Mouse (Mus musculus) intestine, embryonic 16.5 days (tissue): ENCODE measurements around the gene Tshz2. TPM values are rescaled to one million over a fixed set of nuclear protein-coding genes. Genes with fewer than 3 reads are reported as not detected.

Experiments
- ATAC-seq: fragments of 200-750 bp; cut with Nextera tagmentation; 2 replicates; pipeline ENCODE4 v1.8.0; 2017; ENCODE audit warnings: moderate TSS enrichment, moderate library complexity
- H3K27ac ChIP-seq: fragments of 300-500 bp; sonication (generic); 2 replicates; pipeline ENCODE4 v1.5.1; 2014; ENCODE audit warnings: mild to moderate bottlenecking, low read length
- H3K27me3 ChIP-seq: fragments of 300-500 bp; sonication (generic); replicated peaks from 2 replicates; pipeline ENCODE4 v1.6.1; 2014; ENCODE audit warnings: low read length, control low read depth, mixed read lengths; ENCODE audit not compliant: control insufficient read depth, insufficient read depth
- H3K36me3 ChIP-seq: fragments of 300-500 bp; sonication (generic); 2 replicates; pipeline ENCODE4 v1.6.1; 2014; ENCODE audit warnings: low read length, control low read depth; ENCODE audit not compliant: control insufficient read depth, insufficient read depth
- H3K4me1 ChIP-seq: fragments of 300-500 bp; sonication (generic); 2 replicates; pipeline ENCODE4 v1.6.1; 2014; ENCODE audit warnings: low read length, control low read depth, mixed read lengths; ENCODE audit not compliant: control insufficient read depth, insufficient read depth
- H3K4me2 ChIP-seq: fragments of 300-500 bp; sonication (generic); 2 replicates; pipeline ENCODE4 v1.6.1; 2014; ENCODE audit warnings: low read depth, low read length, control low read depth
- H3K4me3 ChIP-seq: fragments of 300-500 bp; sonication (generic); 2 replicates; pipeline ENCODE4 v1.5.1; 2014; ENCODE audit warnings: mild to moderate bottlenecking, low read length
- H3K9ac ChIP-seq: fragments of 300-500 bp; sonication (generic); 2 replicates; pipeline ENCODE4 v1.6.1; 2014; ENCODE audit warnings: low read depth, low read length
- H3K9me3 ChIP-seq: fragments of 300-500 bp; sonication (generic); 2 replicates; pipeline ENCODE4 v1.6.1; 2016; ENCODE audit warnings: low read length, control low read depth; ENCODE audit not compliant: control insufficient read depth
- WGBS: fragments of 180-500 bp; shearing (Covaris S2); extraction: QIAGEN DNeasy Blood & Tissue Kit; methylation state at CpG from one replicate; pipeline ENCODE4 v1.1.7; 2014; 5-methylcytosine and 5-hydroxymethylcytosine counted together
- polyA plus RNA-seq: library from polyadenylated mRNA; unstranded; fragments of >200 nt; fragmentation: Nextera tagmentation; extraction: Ambion mirVana; gene quantifications from 2 replicates; pipeline ENCODE4 v1.2.1, GENCODE M21; 2015

Gene Tshz2
- polyA plus RNA-seq, 1 experiment from 2014 or later, result 14.0 TPM

GRCm38 (mm10) chr2:169758120-169758519, 125.3 kb downstream of the Tshz2 start:
- Histone ChIP-seq H3K27me3 (no peaks in the 10 kb centered on the region), H3K9ac (no peak overlapping the region), H3K4me3 (no peak overlapping the region), H3K4me2 (no peak overlapping the region), H3K36me3 (no peaks in the 10 kb centered on the region), H3K27ac (peak overlapping the region; percentile 53), H3K4me1 (peaks cover 23% of the 10 kb centered on the region), H3K9me3 (no peaks in the 10 kb centered on the region)
- WGBS, result 45% methylated on average over 6 of the region's 6 CpGs
- ATAC-seq, result peak; percentile 36

GRCm38 (mm10) chr2:169760117-169760516, 127.3 kb downstream of the Tshz2 start:
- WGBS, result 90% methylated on average over 1 of the region's 1 CpGs
- Histone ChIP-seq H3K9ac (no peak overlapping the region), H3K9me3 (no peaks in the 10 kb centered on the region), H3K27me3 (no peaks in the 10 kb centered on the region), H3K4me1 (peaks cover 23% of the 10 kb centered on the region), H3K4me2 (no peak overlapping the region), H3K4me3 (no peak overlapping the region), H3K27ac (no peak overlapping the region), H3K36me3 (no peaks in the 10 kb centered on the region)
- ATAC-seq, result no peak

GRCm38 (mm10) chr2:169761726-169762125, 128.9 kb downstream of the Tshz2 start:
- H3K36me3 ChIP-seq, result no peaks in the 10 kb centered on the region
- no peak for ATAC-seq
- no peak overlapping the region for H3K4me3 ChIP-seq
- peaks cover 19% of the 10 kb centered on the region for H3K4me1 ChIP-seq
- H3K9ac ChIP-seq, result no peak overlapping the region
- H3K9me3 ChIP-seq, result no peaks in the 10 kb centered on the region
- no peak overlapping the region for H3K4me2 ChIP-seq
- no peaks in the 10 kb centered on the region for H3K27me3 ChIP-seq
- WGBS, result 42% methylated on average over 3 of the region's 3 CpGs
- no peak overlapping the region for H3K27ac ChIP-seq

GRCm38 (mm10) chr2:169762301-169762700, 129.5 kb downstream of the Tshz2 start:
- WGBS, result 81% methylated on average over 8 of the region's 8 CpGs
- no peak overlapping the region for H3K9ac ChIP-seq
- no peak overlapping the region for H3K4me3 ChIP-seq
- no peak for ATAC-seq
- no peaks in the 10 kb centered on the region for H3K9me3 ChIP-seq
- no peaks in the 10 kb centered on the region for H3K27me3 ChIP-seq
- H3K36me3 ChIP-seq, result no peaks in the 10 kb centered on the region
- peaks cover 16% of the 10 kb centered on the region for H3K4me1 ChIP-seq
- H3K27ac ChIP-seq, result no peak overlapping the region
- no peak overlapping the region for H3K4me2 ChIP-seq

GRCm38 (mm10) chr2:169763716-169764115, 130.9 kb downstream of the Tshz2 start:
- Histone ChIP-seq H3K9me3 (no peaks in the 10 kb centered on the region), H3K4me3 (no peak overlapping the region), H3K9ac (no peak overlapping the region), H3K4me2 (no peak overlapping the region), H3K27ac (no peak overlapping the region), H3K36me3 (no peaks in the 10 kb centered on the region), H3K27me3 (no peaks in the 10 kb centered on the region), H3K4me1 (peaks cover 5% of the 10 kb centered on the region; the same call in 1 of the 2 replicates)
- ATAC-seq, result no peak
- WGBS, result 74% methylated on average over 8 of the region's 8 CpGs

GRCm38 (mm10) chr2:169766247-169766646, 133.4 kb downstream of the Tshz2 start:
- no peaks in the 10 kb centered on the region for H3K9me3 ChIP-seq
- ATAC-seq, result peak; percentile 75

GRCm38 (mm10) chr2:169767281-169767680, 134.5 kb downstream of the Tshz2 start:
- Histone ChIP-seq H3K27me3 (no peaks in the 10 kb centered on the region), H3K4me3 (no peak overlapping the region), H3K9me3 (no peaks in the 10 kb centered on the region), H3K4me1 (0 out of 2 replicates have a peak, but pooled peaks cover 3% of the 10 kb centered on the region), H3K9ac (no peak overlapping the region), H3K27ac (no peak overlapping the region), H3K36me3 (no peaks in the 10 kb centered on the region), H3K4me2 (no peak overlapping the region)
- 69% methylated on average over 3 of the region's 3 CpGs for WGBS
- ATAC-seq, result peak; percentile 61

More at GRCm38 (mm10) chr2:169766247-169766646, 133.4 kb downstream of the Tshz2 start:
- Histone ChIP-seq H3K9ac (no peak overlapping the region), H3K4me3 (no peak overlapping the region), H3K4me1 (peaks cover 5% of the 10 kb centered on the region; the same call in 1 of the 2 replicates), H3K4me2 (no peak overlapping the region), H3K27me3 (no peaks in the 10 kb centered on the region), H3K36me3 (no peaks in the 10 kb centered on the region), H3K27ac (no peak overlapping the region)
- WGBS, result 48% methylated on average over 8 of the region's 8 CpGs

- Histone ChIP-seq H3K9ac (no peak overlapping the region), H3K36me3 (no peaks in the 10 kb centered on the region), H3K4me1 (peaks cover 11% of the 10 kb centered on the region), H3K4me3 (no peak overlapping the region), H3K9me3 (no peaks in the 10 kb centered on the region), H3K27ac (no peak overlapping the region), H3K27me3 (no peaks in the 10 kb centered on the region), H3K4me2 (no peak overlapping the region)
- 40% methylated on average over 4 of the region's 4 CpGs for WGBS
- ATAC-seq, result no peak
Observed at GRCm38 (mm10) chr2:169775078-169775477, 142.3 kb downstream of the Tshz2 start.

- 38% methylated on average over 4 of the region's 4 CpGs for WGBS
- no peaks in the 10 kb centered on the region for H3K27me3 ChIP-seq
- no peak overlapping the region for H3K4me2 ChIP-seq
- peak; percentile 42; the same call in 1 of the 2 replicates for ATAC-seq
- no peak overlapping the region for H3K9ac ChIP-seq
- H3K9me3 ChIP-seq, result no peaks in the 10 kb centered on the region
- H3K4me3 ChIP-seq, result no peak overlapping the region
- no peak overlapping the region for H3K27ac ChIP-seq
- no peaks in the 10 kb centered on the region for H3K36me3 ChIP-seq
- peaks cover 11% of the 10 kb centered on the region for H3K4me1 ChIP-seq
Observed at GRCm38 (mm10) chr2:169777242-169777641, 144.4 kb downstream of the Tshz2 start.

GRCm38 (mm10) chr2:169777764-169778163, 145.0 kb downstream of the Tshz2 start:
- Histone ChIP-seq H3K4me1 (peaks cover 16% of the 10 kb centered on the region), H3K36me3 (no peaks in the 10 kb centered on the region), H3K4me3 (no peak overlapping the region), H3K9me3 (no peaks in the 10 kb centered on the region), H3K27me3 (no peaks in the 10 kb centered on the region), H3K4me2 (no peak overlapping the region), H3K9ac (no peak overlapping the region), H3K27ac (no peak overlapping the region)
- no peak for ATAC-seq
- WGBS, result 38% methylated on average over 2 of the region's 2 CpGs
